Mouse (Mus musculus) hindbrain, embryonic 12.5 days (tissue): ENCODE measurements around the gene Cfd. TPM values are rescaled to one million over a fixed set of nuclear protein-coding genes. Genes with fewer than 3 reads are reported as not detected.

Source experiments
- ATAC-seq: fragments of 200-750 bp; cut with Nextera tagmentation; 2 replicates; pipeline ENCODE4 v1.8.0; 2017; ENCODE audit warnings: moderate TSS enrichment; ENCODE audit not compliant: low FRiP score
- H3K27ac ChIP-seq: fragments of 300-500 bp; sonication (generic); 2 replicates; pipeline ENCODE4 v1.5.1; 2016; ENCODE audit warnings: mild to moderate bottlenecking
- H3K27me3 ChIP-seq: fragments of 300-500 bp; sonication (generic); 2 replicates; pipeline ENCODE4 v1.6.1; 2016; ENCODE audit warnings: mild to moderate bottlenecking
- H3K36me3 ChIP-seq: fragments of 300-500 bp; sonication (generic); 2 replicates; pipeline ENCODE4 v1.6.1; 2016; ENCODE audit warnings: mild to moderate bottlenecking
- H3K4me1 ChIP-seq: fragments of 300-500 bp; sonication (generic); 2 replicates; pipeline ENCODE4 v1.6.1; 2016
- H3K4me2 ChIP-seq: fragments of 300-500 bp; sonication (generic); replicated peaks from 2 replicates; pipeline ENCODE4 v1.6.1; 2016; ENCODE audit warnings: mild to moderate bottlenecking
- H3K4me3 ChIP-seq: fragments of 300-500 bp; sonication (generic); 2 replicates; pipeline ENCODE4 v1.5.1; 2016; ENCODE audit warnings: mild to moderate bottlenecking
- H3K9ac ChIP-seq: fragments of 300-500 bp; sonication (generic); 2 replicates; pipeline ENCODE4 v1.6.1; 2016; ENCODE audit warnings: mild to moderate bottlenecking, moderate library complexity
- H3K9me3 ChIP-seq: fragments of 300-500 bp; sonication (generic); replicated peaks from 2 replicates; pipeline ENCODE4 v1.6.1; 2016; ENCODE audit warnings: mild to moderate bottlenecking
- WGBS: fragments of 180-500 bp; shearing (Covaris S2); methylation state at CpG from one replicate; pipeline ENCODE4 v1.1.7; 2016; 5-methylcytosine and 5-hydroxymethylcytosine counted together
- polyA plus RNA-seq: library from polyadenylated mRNA; unstranded; fragments of >200 nt; fragmentation: Nextera tagmentation; extraction: Ambion mirVana; gene quantifications from 2 replicates; pipeline ENCODE4 v1.2.1, GENCODE M21; 2016

Cfd gene
- polyA plus RNA-seq, 1 experiment from 2014 or later, result not detected

- no peak for ATAC-seq
- Histone ChIP-seq H3K4me1 (peaks cover 57% of the 10 kb centered on the region), H3K9ac (peak overlapping the region; percentile 97), H3K4me3 (peak overlapping the region; percentile 75), H3K36me3 (peaks cover 19% of the 10 kb centered on the region), H3K4me2 (peak overlapping the region; percentile 98), H3K27me3 (peaks cover 40% of the 10 kb centered on the region), H3K27ac (peak overlapping the region; percentile 79; the same call in 1 of the 2 replicates), H3K9me3 (no peaks in the 10 kb centered on the region; the same call in 1 of the 2 replicates)
- 14% methylated on average over 7 of the region's 8 CpGs for WGBS
These were observed 25.4 kb downstream of the Cfd start for GRCm38 (mm10) chr10:79916081-79916480.

GRCm38 (mm10) chr10:79916808-79917531 lies 26.3 kb downstream of the Cfd start, which contains the start of gene Kiss1r:
Gene Kiss1r, plus strand, starts transcription at chr10:79916971.
- Histone ChIP-seq H3K9me3 (no peaks in the 10 kb centered on the region; the same call in 1 of the 2 replicates), H3K4me3 (peak within 1 kb of the TSS; percentile 75), H3K9ac (peak within 1 kb of the TSS; percentile 97), H3K27me3 (peaks cover 49% of the 10 kb centered on the region), H3K36me3 (peaks cover 12% of the 10 kb centered on the region), H3K4me1 (peaks cover 64% of the 10 kb centered on the region), H3K4me2 (peak within 1 kb of the TSS; percentile 98), H3K27ac (peak within 1 kb of the TSS; percentile 79)
- peak; percentile 83 for ATAC-seq
- 2% methylated on average over 42 of the region's 42 CpGs for WGBS

- no peaks in the 10 kb centered on the region; the same call in 1 of the 2 replicates for H3K9me3 ChIP-seq
- no peak overlapping the region for H3K27ac ChIP-seq
- H3K4me3 ChIP-seq, result peak overlapping the region; percentile 75
- H3K4me1 ChIP-seq, result peaks cover 64% of the 10 kb centered on the region
- peak overlapping the region; percentile 98 for H3K4me2 ChIP-seq
- peaks cover 5% of the 10 kb centered on the region; the same call in 1 of the 2 replicates for H3K36me3 ChIP-seq
- 69% methylated on average over 5 of the region's 5 CpGs for WGBS
- ATAC-seq, result no peak
- peak overlapping the region; percentile 97; the same call in 1 of the 2 replicates for H3K9ac ChIP-seq
- H3K27me3 ChIP-seq, result peaks cover 56% of the 10 kb centered on the region
These were observed 27.0 kb downstream of the Cfd start for GRCm38 (mm10) chr10:79917532-79918100.

GRCm38 (mm10) chr10:79918231-79919078 lies 27.8 kb downstream of the Cfd start:
- no peaks in the 10 kb centered on the region for H3K36me3 ChIP-seq
- H3K4me1 ChIP-seq, result peaks cover 64% of the 10 kb centered on the region
- H3K4me2 ChIP-seq, result peak overlapping the region; percentile 16; the same call in 1 of the 2 replicates
- H3K9me3 ChIP-seq, result no peaks in the 10 kb centered on the region; the same call in 1 of the 2 replicates
- H3K4me3 ChIP-seq, result peak overlapping the region; percentile 7; the same call in 1 of the 2 replicates
- no peak overlapping the region for H3K27ac ChIP-seq
- no peak for ATAC-seq
- H3K9ac ChIP-seq, result 0 out of 2 replicates have a peak overlapping the region, but pooled peaks have one; percentile 18
- 5% methylated on average over 34 of the region's 35 CpGs for WGBS
- H3K27me3 ChIP-seq, result peaks cover 64% of the 10 kb centered on the region

GRCm38 (mm10) chr10:79919251-79919849 lies 28.7 kb downstream of the Cfd start:
- H3K27ac ChIP-seq, result no peak overlapping the region
- H3K27me3 ChIP-seq, result peaks cover 72% of the 10 kb centered on the region
- peak overlapping the region; percentile 35; the same call in 1 of the 2 replicates for H3K9ac ChIP-seq
- no peaks in the 10 kb centered on the region; the same call in 1 of the 2 replicates for H3K9me3 ChIP-seq
- 5% methylated on average over 21 of the region's 21 CpGs for WGBS
- H3K4me1 ChIP-seq, result peaks cover 60% of the 10 kb centered on the region
- 0 out of 2 replicates have a peak overlapping the region, but pooled peaks have one; percentile 2 for H3K4me3 ChIP-seq
- H3K36me3 ChIP-seq, result no peaks in the 10 kb centered on the region
- ATAC-seq, result no peak
- H3K4me2 ChIP-seq, result 0 out of 2 replicates have a peak overlapping the region, but pooled peaks have one; percentile 15

GRCm38 (mm10) chr10:79920056-79920890 lies 29.6 kb downstream of the Cfd start:
- Histone ChIP-seq H3K4me1 (peaks cover 51% of the 10 kb centered on the region), H3K4me3 (peak overlapping the region; percentile 28)

GRCm38 (mm10) chr10:79920958-79921535 lies 30.4 kb downstream of the Cfd start, which contains the start of gene R3hdm4:
Gene R3hdm4, minus strand, starts transcription at chr10:79921208.
- 6% methylated on average over 40 of the region's 41 CpGs for WGBS
- H3K9me3 ChIP-seq, result no peaks in the 10 kb centered on the region; the same call in 1 of the 2 replicates
- H3K4me3 ChIP-seq, result peak within 1 kb of the TSS; percentile 28
- H3K36me3 ChIP-seq, result no peaks in the 10 kb centered on the region
- no peak for ATAC-seq
- H3K27ac ChIP-seq, result no peak within 1 kb of the TSS
- peaks cover 49% of the 10 kb centered on the region for H3K4me1 ChIP-seq
- peak within 1 kb of the TSS; percentile 56 for H3K9ac ChIP-seq
- H3K27me3 ChIP-seq, result peaks cover 72% of the 10 kb centered on the region
- H3K4me2 ChIP-seq, result peak within 1 kb of the TSS; percentile 46

More at GRCm38 (mm10) chr10:79920056-79920890, 29.6 kb downstream of the Cfd start:
- Histone ChIP-seq H3K9me3 (no peaks in the 10 kb centered on the region; the same call in 1 of the 2 replicates), H3K27ac (no peak overlapping the region), H3K4me2 (peak overlapping the region; percentile 46), H3K36me3 (no peaks in the 10 kb centered on the region), H3K9ac (peak overlapping the region; percentile 5; the same call in 1 of the 2 replicates), H3K27me3 (peaks cover 72% of the 10 kb centered on the region)
- ATAC-seq, result no peak
- WGBS, result 13% methylated on average over 26 of the region's 26 CpGs

- Histone ChIP-seq H3K27me3 (peaks cover 72% of the 10 kb centered on the region), H3K9me3 (no peaks in the 10 kb centered on the region; the same call in 1 of the 2 replicates), H3K27ac (no peak overlapping the region), H3K36me3 (no peaks in the 10 kb centered on the region), H3K4me2 (peak overlapping the region; percentile 46), H3K9ac (peak overlapping the region; percentile 56), H3K4me3 (peak overlapping the region; percentile 28), H3K4me1 (peaks cover 52% of the 10 kb centered on the region)
- no peak for ATAC-seq
- WGBS, result 1% methylated on average over 34 of the region's 34 CpGs
These were observed 30.9 kb downstream of the Cfd start for GRCm38 (mm10) chr10:79921572-79921971.

- H3K27ac ChIP-seq, result no peak overlapping the region
- no peaks in the 10 kb centered on the region for H3K9me3 ChIP-seq
- H3K4me2 ChIP-seq, result peak overlapping the region; percentile 84; the same call in 1 of the 2 replicates
- H3K36me3 ChIP-seq, result no peaks in the 10 kb centered on the region
- no peak overlapping the region for H3K4me3 ChIP-seq
- H3K4me1 ChIP-seq, result peaks cover 45% of the 10 kb centered on the region
- ATAC-seq, result no peak
- peaks cover 40% of the 10 kb centered on the region for H3K27me3 ChIP-seq
- no peak overlapping the region for H3K9ac ChIP-seq
- 11% methylated on average over 29 of the region's 29 CpGs for WGBS
These were observed 34.5 kb downstream of the Cfd start for GRCm38 (mm10) chr10:79924998-79925784.
